Mouse (Mus musculus) heart, embryonic 16.5 days (tissue): ENCODE data around the gene Samm50. TPM values are rescaled to one million over a fixed set of nuclear protein-coding genes. Genes with fewer than 3 reads are reported as not detected.

ENCODE experiments used
- ATAC-seq: fragments of 200-750 bp; cut with Nextera tagmentation; replicated peaks from 2 replicates; pipeline ENCODE4 v1.8.0; 2017; ENCODE audit warnings: moderate number of reproducible peaks; ENCODE audit not compliant: insufficient read depth, low FRiP score; ENCODE audit errors: extremely low read depth
- H3K27ac ChIP-seq: fragments of 300-500 bp; sonication (generic); 2 replicates; pipeline ENCODE4 v1.5.1; 2014; ENCODE audit warnings: mild to moderate bottlenecking, low read length, control low read depth, moderate library complexity
- H3K27me3 ChIP-seq: fragments of 300-500 bp; sonication (generic); 2 replicates; pipeline ENCODE4 v1.6.1; 2014; ENCODE audit warnings: low read length, mixed read lengths; ENCODE audit not compliant: control insufficient read depth, insufficient read depth
- H3K36me3 ChIP-seq: fragments of 300-500 bp; sonication (generic); 2 replicates; pipeline ENCODE4 v1.6.1; 2014; ENCODE audit not compliant: control insufficient read depth, insufficient read depth
- H3K4me1 ChIP-seq: fragments of 300-500 bp; sonication (generic); 2 replicates; pipeline ENCODE4 v1.6.1; 2014; ENCODE audit warnings: low read length, mixed read lengths; ENCODE audit not compliant: control insufficient read depth, insufficient read depth
- H3K4me2 ChIP-seq: fragments of 300-500 bp; sonication (generic); 2 replicates; pipeline ENCODE4 v1.6.1; 2014; ENCODE audit warnings: low read depth, mild to moderate bottlenecking, control low read depth, low read length
- H3K4me3 ChIP-seq: fragments of 300-500 bp; sonication (generic); 2 replicates; pipeline ENCODE4 v1.5.1; 2014; ENCODE audit warnings: mild to moderate bottlenecking, control low read depth, low read length
- H3K9ac ChIP-seq: fragments of 300-500 bp; sonication (generic); 2 replicates; pipeline ENCODE4 v1.6.1; 2014; ENCODE audit warnings: low read length, control low read depth
- H3K9me3 ChIP-seq: fragments of 300-500 bp; sonication (generic); replicated peaks from 2 replicates; pipeline ENCODE4 v1.6.1; 2016; ENCODE audit warnings: low read length; ENCODE audit not compliant: control insufficient read depth
- WGBS: fragments of 180-500 bp; shearing (Covaris S2); extraction: QIAGEN DNeasy Blood & Tissue Kit; methylation state at CpG from one replicate; pipeline ENCODE4 v1.1.7; 2014; 5-methylcytosine and 5-hydroxymethylcytosine counted together
- polyA plus RNA-seq: library from polyadenylated mRNA; unstranded; fragments of >200 nt; fragmentation: Nextera tagmentation; extraction: Ambion mirVana; gene quantifications from 2 replicates; pipeline ENCODE4 v1.2.1, GENCODE M21; 2015

Samm50 gene
- polyA plus RNA-seq, 1 experiment from 2014 or later = 159 TPM

- Histone ChIP-seq H3K27ac (no peak overlapping the region), H3K4me3 (no peak overlapping the region), H3K27me3 (no peaks in the 10 kb centered on the region), H3K36me3 (peaks cover 16% of the 10 kb centered on the region), H3K9me3 (no peaks in the 10 kb centered on the region), H3K4me2 (no peak overlapping the region), H3K9ac (no peak overlapping the region), H3K4me1 (peaks cover 35% of the 10 kb centered on the region)
- no peak for ATAC-seq
- 77% methylated on average over 7 of the region's 7 CpGs for WGBS
Observed at GRCm38 (mm10) chr15:84214476-84214875, 22.4 kb downstream of the Samm50 start.

- Histone ChIP-seq H3K9me3 (no peaks in the 10 kb centered on the region), H3K27ac (no peak overlapping the region), H3K36me3 (peaks cover 11% of the 10 kb centered on the region; the same call in 1 of the 2 replicates), H3K4me3 (no peak overlapping the region), H3K27me3 (no peaks in the 10 kb centered on the region), H3K4me1 (peaks cover 35% of the 10 kb centered on the region), H3K9ac (no peak overlapping the region), H3K4me2 (no peak overlapping the region)
- WGBS = 54% methylated on average over 2 of the region's 2 CpGs
- ATAC-seq = no peak
Observed at GRCm38 (mm10) chr15:84215273-84215672, 23.2 kb downstream of the Samm50 start.

GRCm38 (mm10) chr15:84216026-84216425, 24.0 kb downstream of the Samm50 start:
- Histone ChIP-seq H3K27me3 (no peaks in the 10 kb centered on the region), H3K4me2 (no peak overlapping the region), H3K4me1 (peaks cover 35% of the 10 kb centered on the region), H3K4me3 (no peak overlapping the region), H3K9ac (no peak overlapping the region), H3K27ac (no peak overlapping the region), H3K9me3 (no peaks in the 10 kb centered on the region), H3K36me3 (peaks cover 11% of the 10 kb centered on the region; the same call in 1 of the 2 replicates)
- no peak for ATAC-seq

- peaks cover 35% of the 10 kb centered on the region for H3K4me1 ChIP-seq
- no peaks in the 10 kb centered on the region for H3K9me3 ChIP-seq
- ATAC-seq = no peak
- peaks cover 6% of the 10 kb centered on the region; the same call in 1 of the 2 replicates for H3K36me3 ChIP-seq
- H3K27ac ChIP-seq = no peak overlapping the region
- H3K27me3 ChIP-seq = no peaks in the 10 kb centered on the region
- no peak overlapping the region for H3K4me3 ChIP-seq
- WGBS = 32% methylated on average over 7 of the region's 7 CpGs
- H3K4me2 ChIP-seq = no peak overlapping the region
- no peak overlapping the region for H3K9ac ChIP-seq
Observed at GRCm38 (mm10) chr15:84216461-84217084, 24.5 kb downstream of the Samm50 start.

- Histone ChIP-seq H3K4me3 (no peak overlapping the region), H3K4me1 (peaks cover 30% of the 10 kb centered on the region), H3K27me3 (no peaks in the 10 kb centered on the region), H3K36me3 (peaks cover 3% of the 10 kb centered on the region; the same call in 1 of the 2 replicates), H3K9me3 (no peaks in the 10 kb centered on the region), H3K4me2 (peak overlapping the region; percentile 1; the same call in 1 of the 2 replicates), H3K27ac (peak overlapping the region; percentile 46), H3K9ac (0 out of 2 replicates have a peak overlapping the region, but pooled peaks have one; percentile 9)
- ATAC-seq = no peak
- 42% methylated on average over 23 of the region's 23 CpGs for WGBS
Observed at GRCm38 (mm10) chr15:84217969-84218782, 26.1 kb downstream of the Samm50 start.

- Histone ChIP-seq H3K9me3 (no peaks in the 10 kb centered on the region), H3K27me3 (no peaks in the 10 kb centered on the region), H3K27ac (peak overlapping the region; percentile 46), H3K36me3 (peaks cover 3% of the 10 kb centered on the region; the same call in 1 of the 2 replicates), H3K4me2 (peak overlapping the region; percentile 1; the same call in 1 of the 2 replicates), H3K4me1 (peaks cover 27% of the 10 kb centered on the region), H3K9ac (no peak overlapping the region), H3K4me3 (no peak overlapping the region)
- ATAC-seq = peak; percentile 33
- WGBS = 7% methylated on average over 9 of the region's 9 CpGs
Observed at GRCm38 (mm10) chr15:84218783-84219271, 26.8 kb downstream of the Samm50 start.

- 60% methylated on average over 5 of the region's 5 CpGs for WGBS
- Histone ChIP-seq H3K9ac (no peak overlapping the region), H3K4me3 (no peak overlapping the region), H3K27ac (no peak overlapping the region), H3K9me3 (no peaks in the 10 kb centered on the region), H3K4me1 (peaks cover 21% of the 10 kb centered on the region), H3K27me3 (no peaks in the 10 kb centered on the region), H3K36me3 (no peaks in the 10 kb centered on the region), H3K4me2 (no peak overlapping the region)
- ATAC-seq = no peak
Observed at GRCm38 (mm10) chr15:84221539-84221938, 29.5 kb downstream of the Samm50 start.

- Histone ChIP-seq H3K9me3 (no peaks in the 10 kb centered on the region), H3K36me3 (no peaks in the 10 kb centered on the region), H3K4me1 (peaks cover 17% of the 10 kb centered on the region), H3K9ac (no peak overlapping the region), H3K27ac (0 out of 2 replicates have a peak overlapping the region, but pooled peaks have one; percentile 6), H3K27me3 (no peaks in the 10 kb centered on the region), H3K4me3 (no peak overlapping the region), H3K4me2 (no peak overlapping the region)
- no peak; the same call in 1 of the 2 replicates for ATAC-seq
- 30% methylated on average over 6 of the region's 6 CpGs for WGBS
Observed at GRCm38 (mm10) chr15:84223423-84223822, 31.4 kb downstream of the Samm50 start.

- no peak for ATAC-seq
- 49% methylated on average over 10 of the region's 10 CpGs for WGBS
Observed at GRCm38 (mm10) chr15:84224779-84225178, 32.7 kb downstream of the Samm50 start.

More at GRCm38 (mm10) chr15:84224779-84225178, 32.7 kb downstream of the Samm50 start:
- no peaks in the 10 kb centered on the region for H3K36me3 ChIP-seq
- no peak overlapping the region for H3K4me2 ChIP-seq
- H3K4me3 ChIP-seq = no peak overlapping the region
- no peak overlapping the region for H3K27ac ChIP-seq
- no peaks in the 10 kb centered on the region for H3K27me3 ChIP-seq
- H3K9ac ChIP-seq = no peak overlapping the region
- H3K4me1 ChIP-seq = peaks cover 8% of the 10 kb centered on the region; the same call in 1 of the 2 replicates
- H3K9me3 ChIP-seq = no peaks in the 10 kb centered on the region
